Mouse (Mus musculus) heart, embryonic 13.5 days (tissue): ENCODE results near the gene Epha1. TPM values are rescaled to one million over a fixed set of nuclear protein-coding genes. Genes with fewer than 3 reads are reported as not detected.

Source experiments
- ATAC-seq: fragments of 200-750 bp; cut with Nextera tagmentation; 2 replicates; pipeline ENCODE4 v1.8.0; 2017; ENCODE audit warnings: moderate TSS enrichment; ENCODE audit not compliant: insufficient number of reproducible peaks, low FRiP score, low TSS enrichment; ENCODE audit errors: extremely low read depth
- H3K27ac ChIP-seq: fragments of 300-500 bp; sonication (generic); replicated peaks from 2 replicates; pipeline ENCODE4 v1.5.1; 2015; ENCODE audit warnings: moderate library complexity, mild to moderate bottlenecking, inconsistent platforms
- H3K27me3 ChIP-seq: fragments of 300-500 bp; sonication (generic); replicated peaks from 2 replicates; pipeline ENCODE4 v1.6.1; 2015; ENCODE audit warnings: mild to moderate bottlenecking, inconsistent platforms
- H3K36me3 ChIP-seq: fragments of 300-500 bp; sonication (generic); 2 replicates; pipeline ENCODE4 v1.6.1; 2015; ENCODE audit warnings: mild to moderate bottlenecking, inconsistent platforms
- H3K4me1 ChIP-seq: fragments of 300-500 bp; sonication (generic); 2 replicates; pipeline ENCODE4 v1.6.1; 2015; ENCODE audit warnings: inconsistent platforms
- H3K4me2 ChIP-seq: fragments of 300-500 bp; sonication (generic); 2 replicates; pipeline ENCODE4 v1.6.1; 2015; ENCODE audit warnings: inconsistent platforms, mild to moderate bottlenecking, moderate library complexity
- H3K4me3 ChIP-seq: fragments of 300-500 bp; sonication (generic); 2 replicates; pipeline ENCODE4 v1.5.1; 2015; ENCODE audit warnings: moderate library complexity, mild to moderate bottlenecking, inconsistent platforms
- H3K9ac ChIP-seq: fragments of 300-500 bp; sonication (generic); 2 replicates; pipeline ENCODE4 v1.6.1; 2015; ENCODE audit warnings: inconsistent platforms, mild to moderate bottlenecking, moderate library complexity
- H3K9me3 ChIP-seq: fragments of 300-500 bp; sonication (generic); 2 replicates; pipeline ENCODE4 v1.6.1; 2016; ENCODE audit warnings: inconsistent platforms
- WGBS: fragments of 180-500 bp; shearing (Covaris S2); methylation state at CpG from one replicate; pipeline ENCODE4 v1.1.7; 2015; ENCODE audit warnings: mixed read lengths; 5-methylcytosine and 5-hydroxymethylcytosine counted together
- polyA plus RNA-seq: library from polyadenylated mRNA; unstranded; fragments of >200 nt; fragmentation: Nextera tagmentation; extraction: Ambion mirVana; gene quantifications from 2 replicates; pipeline ENCODE4 v1.2.1, GENCODE M21; 2015

The Epha1 gene
- polyA plus RNA-seq, 1 experiment from 2014 or later = 3.3 TPM

- Histone ChIP-seq H3K36me3 (peaks cover 61% of the 10 kb centered on the region), H3K4me3 (no peak overlapping the region), H3K4me1 (peaks cover 79% of the 10 kb centered on the region), H3K27me3 (no peaks in the 10 kb centered on the region), H3K9me3 (no peaks in the 10 kb centered on the region), H3K4me2 (no peak overlapping the region), H3K27ac (peak overlapping the region; percentile 93; the same call in 1 of the 2 replicates), H3K9ac (no peak overlapping the region)
- WGBS = 84% methylated on average over 13 of the region's 13 CpGs
- ATAC-seq = no peak
These were observed 11.8 kb downstream of the Epha1 start for GRCm38 (mm10) chr6:42361041-42361895.

- Histone ChIP-seq H3K9ac (no peak overlapping the region), H3K4me1 (peaks cover 88% of the 10 kb centered on the region), H3K4me2 (no peak overlapping the region), H3K27ac (peak overlapping the region; percentile 93), H3K36me3 (peaks cover 70% of the 10 kb centered on the region), H3K4me3 (no peak overlapping the region), H3K9me3 (no peaks in the 10 kb centered on the region), H3K27me3 (no peaks in the 10 kb centered on the region)
- WGBS = 79% methylated on average over 6 of the region's 6 CpGs
- ATAC-seq = no peak
These were observed 12.7 kb downstream of the Epha1 start for GRCm38 (mm10) chr6:42360231-42360840.

- Histone ChIP-seq H3K4me1 (peaks cover 96% of the 10 kb centered on the region), H3K9me3 (no peaks in the 10 kb centered on the region), H3K27ac (peak overlapping the region; percentile 93), H3K4me3 (no peak overlapping the region), H3K9ac (peak overlapping the region; percentile 33; the same call in 1 of the 2 replicates), H3K27me3 (no peaks in the 10 kb centered on the region), H3K36me3 (peaks cover 74% of the 10 kb centered on the region), H3K4me2 (peak overlapping the region; percentile 9; the same call in 1 of the 2 replicates)
- ATAC-seq = no peak
- WGBS = 30% methylated on average over 9 of the region's 9 CpGs
These were observed 13.5 kb downstream of the Epha1 start for GRCm38 (mm10) chr6:42359364-42360147.

GRCm38 (mm10) chr6:42358901-42359300, 14.2 kb downstream of the Epha1 start:
- H3K4me2 ChIP-seq = peak overlapping the region; percentile 9; the same call in 1 of the 2 replicates
- no peak overlapping the region for H3K4me3 ChIP-seq
- H3K27me3 ChIP-seq = no peaks in the 10 kb centered on the region
- peak overlapping the region; percentile 93 for H3K27ac ChIP-seq
- peak overlapping the region; percentile 52 for H3K9ac ChIP-seq
- no peaks in the 10 kb centered on the region for H3K9me3 ChIP-seq
- H3K4me1 ChIP-seq = peaks cover 100% of the 10 kb centered on the region
- 69% methylated on average over 12 of the region's 12 CpGs for WGBS
- no peak for ATAC-seq
- peaks cover 75% of the 10 kb centered on the region for H3K36me3 ChIP-seq

- H3K27me3 ChIP-seq = no peaks in the 10 kb centered on the region
- ATAC-seq = no peak
- H3K4me3 ChIP-seq = no peak overlapping the region
- 51% methylated on average over 6 of the region's 6 CpGs for WGBS
- H3K36me3 ChIP-seq = peaks cover 82% of the 10 kb centered on the region
- H3K4me1 ChIP-seq = peaks cover 100% of the 10 kb centered on the region
- H3K4me2 ChIP-seq = no peak overlapping the region
- H3K9ac ChIP-seq = peak overlapping the region; percentile 62; the same call in 1 of the 2 replicates
- H3K27ac ChIP-seq = peak overlapping the region; percentile 55
- H3K9me3 ChIP-seq = no peaks in the 10 kb centered on the region
These were observed 15.2 kb downstream of the Epha1 start for GRCm38 (mm10) chr6:42357901-42358300.

DNA sequence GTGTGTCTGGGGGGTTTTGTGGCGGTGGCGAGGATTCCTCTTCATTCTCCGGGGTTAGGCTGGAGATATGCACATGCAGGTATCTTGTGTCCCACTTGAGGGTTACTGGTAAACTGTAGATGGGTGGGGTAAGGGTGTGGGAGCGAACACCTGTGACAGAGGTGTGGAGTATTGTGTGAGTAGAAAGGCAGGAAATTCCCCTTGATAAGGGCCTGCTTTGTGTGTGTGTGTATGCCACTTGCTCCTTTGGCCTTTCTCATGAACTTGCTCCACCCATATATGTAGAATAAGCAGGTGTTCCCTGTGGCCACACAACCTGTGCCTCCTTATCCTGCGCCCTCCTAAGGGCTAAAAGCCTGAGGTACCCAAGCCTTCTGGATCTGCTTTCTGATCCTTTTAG, 16.2 kb downstream of the Epha1 start:
- peaks cover 100% of the 10 kb centered on the region for H3K4me1 ChIP-seq
- H3K36me3 ChIP-seq = peaks cover 92% of the 10 kb centered on the region
- peak overlapping the region; percentile 55; the same call in 1 of the 2 replicates for H3K27ac ChIP-seq
- H3K27me3 ChIP-seq = no peaks in the 10 kb centered on the region
- ATAC-seq = no peak
- 88% methylated on average over 5 of the region's 5 CpGs for WGBS
- H3K4me2 ChIP-seq = no peak overlapping the region
- no peaks in the 10 kb centered on the region for H3K9me3 ChIP-seq
- H3K9ac ChIP-seq = peak overlapping the region; percentile 62; the same call in 1 of the 2 replicates
- H3K4me3 ChIP-seq = no peak overlapping the region

- ATAC-seq = no peak
- peaks cover 94% of the 10 kb centered on the region for H3K36me3 ChIP-seq
- peak overlapping the region; percentile 98 for H3K4me2 ChIP-seq
- no peaks in the 10 kb centered on the region for H3K27me3 ChIP-seq
- H3K9me3 ChIP-seq = no peaks in the 10 kb centered on the region
- H3K27ac ChIP-seq = peak overlapping the region; percentile 100; the same call in 1 of the 2 replicates
- H3K4me3 ChIP-seq = no peak overlapping the region
- H3K4me1 ChIP-seq = peaks cover 100% of the 10 kb centered on the region
- peak overlapping the region; percentile 100; the same call in 1 of the 2 replicates for H3K9ac ChIP-seq
- 89% methylated on average over 13 of the region's 13 CpGs for WGBS
These were observed 17.1 kb downstream of the Epha1 start for GRCm38 (mm10) chr6:42355794-42356600.

- Histone ChIP-seq H3K4me3 (peak overlapping the region; percentile 94), H3K36me3 (peaks cover 89% of the 10 kb centered on the region), H3K9me3 (no peaks in the 10 kb centered on the region), H3K4me2 (peak overlapping the region; percentile 98), H3K27ac (peak overlapping the region; percentile 100; the same call in 1 of the 2 replicates), H3K4me1 (peaks cover 96% of the 10 kb centered on the region), H3K9ac (peak overlapping the region; percentile 100), H3K27me3 (no peaks in the 10 kb centered on the region)
- ATAC-seq = no peak
- WGBS = 88% methylated on average over 6 of the region's 6 CpGs
These were observed 17.7 kb downstream of the Epha1 start for GRCm38 (mm10) chr6:42355366-42355765.

DNA sequence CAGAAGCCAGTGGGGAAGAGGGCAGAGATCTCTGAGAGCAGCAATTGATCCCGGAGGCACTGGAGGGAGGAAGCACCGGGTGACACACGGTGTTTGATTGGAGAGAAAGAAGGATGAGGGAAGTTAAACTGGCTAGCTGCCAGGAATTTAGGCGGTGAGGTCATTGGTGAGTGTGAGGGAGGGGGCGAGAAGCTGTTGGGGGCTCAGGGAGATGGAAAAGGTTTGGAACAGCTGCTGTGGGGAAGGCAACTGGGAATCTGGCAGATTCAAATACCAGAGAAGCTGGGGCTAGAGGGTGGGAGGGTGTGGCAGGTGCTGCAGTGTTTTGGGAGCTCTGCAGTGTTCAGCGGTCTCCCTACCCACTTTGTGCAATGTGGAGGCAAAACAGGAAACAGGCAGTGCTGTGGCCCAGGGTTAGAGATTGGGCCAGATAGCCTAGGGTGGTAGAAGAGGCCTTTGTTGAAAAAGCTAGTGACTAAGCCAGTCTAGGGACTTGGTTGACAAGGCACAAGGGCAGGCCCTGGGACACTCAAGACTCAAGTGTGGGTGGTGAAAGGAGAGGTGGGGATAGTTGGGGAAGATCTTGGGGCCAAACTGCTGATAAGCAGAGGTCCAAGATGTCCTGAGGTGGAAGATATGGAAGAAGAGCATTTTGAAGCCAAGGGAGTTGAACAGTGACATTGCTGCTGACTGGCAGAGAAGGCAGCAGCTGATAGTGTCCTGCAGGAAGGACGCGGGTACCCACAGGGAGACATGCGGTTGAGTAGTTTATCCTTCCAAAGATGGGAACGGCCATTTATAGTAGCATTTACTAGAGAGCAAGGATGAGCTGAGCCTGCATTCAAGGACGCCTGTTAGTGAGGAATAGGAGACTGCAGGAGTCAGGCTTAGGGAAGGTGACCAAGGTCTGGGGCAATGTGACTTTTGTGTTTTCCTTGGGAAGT, 18.7 kb downstream of the Epha1 start:
- no peak for ATAC-seq
- peak overlapping the region; percentile 100 for H3K27ac ChIP-seq
- peaks cover 79% of the 10 kb centered on the region for H3K36me3 ChIP-seq
- peak overlapping the region; percentile 100 for H3K9ac ChIP-seq
- peak overlapping the region; percentile 98 for H3K4me2 ChIP-seq
- H3K27me3 ChIP-seq = no peaks in the 10 kb centered on the region
- H3K9me3 ChIP-seq = no peaks in the 10 kb centered on the region
- peak overlapping the region; percentile 94 for H3K4me3 ChIP-seq
- peaks cover 86% of the 10 kb centered on the region for H3K4me1 ChIP-seq
- WGBS = 15% methylated on average over 11 of the region's 11 CpGs
